Mouse (Mus musculus) lung, postnatal 0 days (tissue): ENCODE results near the gene Tmem40.
A peak's percentile ranks its signal among the peaks of the same experiment; 100 is the strongest.

Source experiments
- CTCF ChIP-seq: IDR thresholded peaks from 2 replicates; pipeline ENCODE4 v1.5.1; 2016; ENCODE audit warnings: antibody characterized with exemption, mild to moderate bottlenecking
- EP300 ChIP-seq: IDR thresholded peaks from 2 replicates; pipeline ENCODE4 v1.6.1; 2016; ENCODE audit warnings: antibody characterized with exemption, mild to moderate bottlenecking, control low read depth

DNA sequence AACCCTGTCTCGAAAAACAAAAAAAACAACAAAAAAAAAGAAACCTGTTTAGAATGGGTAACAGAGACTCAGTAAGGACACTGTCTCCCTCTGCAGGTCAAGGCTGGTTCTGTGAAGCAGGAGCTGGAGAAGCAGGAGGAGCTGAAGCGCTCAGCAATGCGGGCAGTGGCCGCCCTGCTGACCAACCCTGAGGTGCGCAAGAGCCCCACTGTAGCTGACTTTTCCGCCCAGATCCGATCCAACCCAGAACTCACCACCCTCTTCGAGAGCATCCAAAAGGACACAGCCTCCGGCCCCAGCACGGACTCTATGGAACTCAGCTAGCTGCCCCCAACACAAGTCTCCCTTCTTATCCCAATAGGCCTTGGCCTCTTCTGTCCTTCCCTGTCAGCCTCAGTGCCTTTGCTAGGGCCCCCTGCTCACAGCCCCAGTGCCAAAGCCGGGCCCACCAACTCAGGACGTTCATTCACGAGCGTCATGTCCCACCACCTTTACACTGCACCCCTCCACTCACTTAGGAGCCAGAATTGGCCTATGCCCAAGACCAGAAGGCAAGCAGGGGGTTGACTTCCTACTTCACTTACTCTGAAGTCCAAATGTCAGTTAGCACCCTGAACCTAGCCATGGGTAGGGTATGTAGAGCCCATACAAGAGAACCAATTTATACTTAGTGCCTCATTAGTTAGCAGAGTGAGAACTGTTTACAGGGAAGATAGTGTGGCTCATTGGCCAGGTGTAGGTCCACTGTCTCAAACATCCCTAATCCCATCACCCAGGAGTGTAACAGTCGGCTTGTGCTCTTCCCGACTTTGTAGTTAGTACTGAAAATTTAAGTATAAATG lies 41.6 kb upstream of the Tmem40 start:
- TF ChIP-seq EP300: no peak
- peak; percentile 83 for TF ChIP-seq CTCF
